Mouse (Mus musculus) layer of hippocampus, adult 6 months (tissue): ENCODE results near the gene Atg16l2. TPM values are rescaled to one million over a fixed set of nuclear protein-coding genes. Genes with fewer than 3 reads are reported as not detected.

Experiments
- long read RNA-seq, 2 experiments: library from polyadenylated mRNA; unstranded; transcript quantifications; one replicate each; pipeline ENCODE4 v2.0.0; 2019 to 2020
- polyA plus RNA-seq: library from polyadenylated mRNA; unstranded; fragments of <200 nt; fragmentation: Nextera tagmentation; gene quantifications from 2 replicates; pipeline ENCODE4 v1.2.3, GENCODE M21; 2021

The Atg16l2 gene
- 6.6 and 13.2 TPM in 2 replicates for polyA plus RNA-seq
- long read RNA-seq, experiment 1, full-length matches to known transcripts: 2 of 18 reads
- long read RNA-seq, experiment 1, partial matches to known transcripts: 1 of 18 reads
- long read RNA-seq, experiment 1, other reads (novel, unspliced or antisense): 15 of 18 reads
- long read RNA-seq, experiment 2, partial matches to known transcripts: 12 of 49 reads
- long read RNA-seq, experiment 2, other reads (novel, unspliced or antisense): 37 of 49 reads

DNA sequence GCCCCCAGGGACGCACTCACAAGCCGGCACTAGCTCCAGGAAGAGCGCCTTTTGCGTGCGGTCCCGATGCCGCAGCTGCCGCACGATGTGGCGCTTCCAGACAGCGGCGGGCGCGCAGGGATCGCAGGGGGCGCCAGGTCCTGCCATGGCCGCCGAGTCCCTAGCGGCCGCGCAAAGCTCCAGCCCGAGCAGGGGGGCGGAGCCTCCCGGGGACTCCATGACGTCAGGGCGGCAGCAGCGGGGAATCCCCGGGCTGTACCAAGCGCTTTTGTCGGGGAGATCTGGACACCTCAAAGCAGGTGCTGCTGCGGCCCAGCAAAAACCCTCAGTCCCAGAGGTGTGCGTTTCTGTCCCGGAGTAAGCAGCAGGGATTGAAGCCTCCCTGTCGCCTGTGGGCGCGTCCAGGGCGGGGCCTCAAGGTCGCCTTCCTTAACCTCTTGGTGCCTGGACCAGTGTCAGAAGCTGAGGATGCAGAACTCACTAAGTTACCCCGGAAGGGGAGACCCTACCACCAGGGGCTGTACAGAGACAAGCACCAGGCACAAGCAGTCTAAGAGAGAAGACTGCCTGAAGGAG lies at the start of gene Atg16l2:
TSS of gene Atg16l2 (minus strand) at position 371 of the 576 bp plus-strand sequence.

DNA sequence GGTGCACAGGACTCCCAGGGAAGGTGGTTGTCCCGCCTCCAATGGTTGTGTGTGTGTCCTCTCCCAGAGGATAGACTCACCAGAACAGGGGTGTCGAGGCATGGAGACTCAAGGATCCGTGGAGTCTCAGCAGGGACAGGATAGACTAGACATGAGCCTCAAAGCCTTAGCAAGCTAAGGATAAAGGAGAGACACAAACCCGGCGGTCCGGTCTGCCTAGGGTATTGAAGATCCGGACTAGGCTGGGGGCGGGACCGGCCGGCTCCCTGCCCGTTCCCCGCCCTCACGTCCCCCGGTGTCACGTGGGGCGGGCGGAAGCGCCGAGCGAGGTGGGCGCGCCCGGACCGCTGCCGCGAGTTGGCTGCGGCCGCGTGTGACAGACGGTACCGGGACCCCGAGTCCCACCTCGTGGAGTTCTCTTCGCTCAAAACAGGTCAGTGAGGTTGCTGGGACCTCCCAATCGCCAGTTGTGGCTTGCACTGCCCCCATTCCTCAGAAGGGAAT lies 45.8 kb upstream of the Atg16l2 start, which contains the start of gene Arap1:
TSS of gene Arap1 (plus strand) at position 301 of the 504 bp plus-strand sequence.

DNA sequence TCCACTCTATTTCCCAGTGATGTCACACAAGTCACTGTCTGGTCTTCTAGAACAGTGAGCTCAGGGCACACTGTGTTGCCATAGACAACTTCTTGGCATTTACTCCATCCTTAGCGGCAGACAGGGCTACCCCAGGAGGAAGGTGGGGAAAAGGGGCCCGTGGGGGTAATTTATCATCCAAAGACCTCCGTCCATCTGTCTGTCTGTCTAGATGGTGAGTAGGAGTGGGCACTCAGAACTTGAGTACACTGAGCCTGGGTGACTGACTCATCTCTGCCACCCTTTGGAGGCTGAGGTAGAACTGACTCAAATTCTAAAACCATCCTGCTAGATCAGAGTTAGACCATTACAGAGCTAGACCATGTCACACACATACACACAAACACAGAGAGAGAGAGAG lies 15.0 kb upstream of the Atg16l2 start, which contains the start of gene Stard10:
TSS of gene Stard10 (plus strand) at position 73 of the 400 bp plus-strand sequence.

Other genes with a start within 250 kb of the Atg16l2 start
- gene Fchsd2, start 209.4 kb downstream of the Atg16l2 start, polyA plus RNA-seq: 5.9 and 6.4 TPM in 2 replicates
- gene Stard10, start 14.8 kb upstream of the Atg16l2 start, polyA plus RNA-seq: 9.1 and 10.4 TPM in 2 replicates
- gene Arap1, start 45.8 kb upstream of the Atg16l2 start, polyA plus RNA-seq: 7.5 and 7.8 TPM in 2 replicates
- gene Gm45837, start 108.6 kb upstream of the Atg16l2 start, polyA plus RNA-seq: 1.5 TPM in 1 of 2 replicates, not detected in the other
- gene Pde2a, start 119.4 kb upstream of the Atg16l2 start, polyA plus RNA-seq: 127 and 129 TPM in 2 replicates